Mouse (Mus musculus): ENCODE data around the gene Grap2.

The Grap2 gene

DNA sequence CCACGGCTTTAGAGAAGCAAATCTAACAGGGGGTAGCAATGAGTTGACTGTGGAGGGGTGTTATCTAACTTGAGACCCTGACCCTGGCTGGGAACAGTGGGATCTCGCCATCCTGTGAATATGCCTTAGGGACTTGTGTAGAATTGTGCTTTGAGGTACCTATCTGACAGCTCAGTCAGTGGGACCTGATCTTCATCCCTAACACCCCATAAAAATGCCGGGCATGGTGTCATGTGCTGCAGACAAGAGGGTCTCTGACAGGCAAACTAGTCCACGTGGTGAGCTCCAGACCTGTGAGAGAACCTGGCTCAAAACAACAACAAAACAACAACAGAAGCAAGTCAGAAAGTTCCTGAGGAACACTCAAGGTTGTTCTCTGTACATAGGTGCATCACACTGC, 27.4 kb downstream of the Grap2 start:
- no peak for DNase-seq (ENCODE audit: low read depth, low spot score)

DNA sequence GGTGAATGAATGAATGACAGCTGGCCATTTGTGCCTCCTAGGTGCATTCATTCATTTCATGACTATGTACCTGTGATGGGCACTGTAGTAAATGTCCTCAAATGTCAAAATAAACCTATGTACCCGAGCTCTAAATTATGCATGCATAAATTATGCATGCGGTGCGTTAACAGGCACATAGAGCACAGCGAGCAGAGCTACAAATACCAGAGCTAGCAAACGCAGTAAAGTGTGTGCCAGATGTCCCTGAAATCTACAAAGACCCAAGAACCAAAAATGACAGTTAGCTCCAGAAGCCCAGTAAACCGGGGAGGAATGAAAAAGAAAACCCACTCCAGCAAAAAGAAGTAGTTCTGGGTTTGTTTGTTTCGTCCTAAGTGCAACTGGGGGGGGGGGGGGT, 29.1 kb downstream of the Grap2 start:
- DNase-seq (ENCODE audit: low read depth, low spot score), result no peak

DNA sequence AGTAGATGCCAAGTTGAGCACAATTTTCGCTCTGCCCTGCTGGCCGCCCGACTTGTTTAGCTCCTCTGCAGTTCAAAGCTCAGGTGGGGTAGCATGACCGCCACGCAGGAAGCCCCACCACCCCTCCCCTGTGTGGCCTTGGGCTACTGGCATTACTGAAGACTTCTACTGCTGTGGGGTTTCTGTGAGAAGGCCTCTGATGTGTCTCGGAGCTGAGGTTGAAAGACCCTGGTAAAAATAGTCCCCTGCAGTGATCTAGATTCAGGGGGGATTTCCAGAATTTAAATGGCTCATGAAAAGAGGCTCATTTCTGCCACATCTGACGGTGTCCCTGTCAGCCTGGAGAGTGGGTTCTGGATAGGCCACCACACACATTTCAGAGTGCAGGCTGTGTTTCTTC, 30.1 kb downstream of the Grap2 start:
- DNase-seq (ENCODE audit: low read depth, low spot score), result no peak

DNA sequence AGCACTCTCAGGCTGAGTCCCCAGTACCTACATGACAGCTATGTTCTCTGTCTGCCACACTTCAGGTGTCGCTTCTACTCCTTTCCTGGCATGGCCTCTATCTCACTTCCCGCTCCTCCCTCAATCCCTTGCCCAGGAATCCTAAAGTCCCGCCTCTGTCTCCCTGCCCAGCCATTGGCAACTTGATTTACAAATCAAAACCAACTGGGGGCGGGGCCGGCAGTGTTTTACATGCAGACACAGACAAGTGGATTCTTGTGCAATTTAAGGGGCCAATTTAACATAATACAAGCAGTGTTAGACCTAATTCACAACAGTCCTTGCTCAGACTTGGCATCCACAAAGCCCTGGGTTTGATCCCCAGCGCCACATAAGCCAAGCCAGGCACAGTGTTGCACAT, 31.6 kb downstream of the Grap2 start:
- no peak for DNase-seq (ENCODE audit: low read depth, low spot score)

DNA sequence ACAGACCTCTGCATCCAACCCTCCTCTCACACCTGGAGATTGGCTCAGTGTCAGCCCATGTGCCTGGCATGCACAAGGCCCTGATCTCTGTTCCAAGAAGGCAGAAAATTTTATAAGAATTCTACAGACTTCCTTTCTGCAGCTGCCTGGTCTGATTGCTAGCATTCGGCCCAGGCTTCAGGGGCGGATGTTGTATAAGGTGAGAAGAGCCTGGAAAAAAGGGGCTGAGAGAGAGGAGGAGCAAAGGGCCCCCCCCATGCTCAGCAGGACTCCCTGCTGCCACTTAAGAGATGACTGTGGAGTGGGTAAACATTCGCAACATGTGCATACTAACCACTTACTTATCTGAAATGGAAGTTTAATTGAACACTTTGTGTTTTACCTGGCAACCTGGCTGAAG, 35.6 kb downstream of the Grap2 start:
- no peak for DNase-seq (ENCODE audit: low read depth, low spot score)

DNA sequence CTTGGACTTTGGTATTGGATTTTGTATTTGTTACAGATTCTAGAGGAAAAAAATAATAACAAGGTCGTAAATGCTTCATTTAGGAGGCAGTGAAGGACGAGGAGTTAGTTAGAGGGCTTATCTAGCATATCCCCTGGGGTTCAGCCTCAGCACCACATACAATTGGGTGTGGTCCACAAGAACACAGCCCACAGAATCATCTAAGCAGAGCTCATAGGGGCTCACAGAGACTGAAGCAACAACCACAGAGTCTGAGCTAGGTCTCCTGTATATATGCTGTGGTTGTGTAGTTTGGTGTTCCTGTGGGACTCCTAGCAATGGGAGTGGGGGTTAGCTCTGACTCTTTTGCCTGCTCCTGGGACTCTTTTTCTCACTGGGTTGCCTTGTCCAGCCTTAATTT, 37.9 kb downstream of the Grap2 start:
- no peak for DNase-seq (ENCODE audit: low read depth, low spot score)

DNA sequence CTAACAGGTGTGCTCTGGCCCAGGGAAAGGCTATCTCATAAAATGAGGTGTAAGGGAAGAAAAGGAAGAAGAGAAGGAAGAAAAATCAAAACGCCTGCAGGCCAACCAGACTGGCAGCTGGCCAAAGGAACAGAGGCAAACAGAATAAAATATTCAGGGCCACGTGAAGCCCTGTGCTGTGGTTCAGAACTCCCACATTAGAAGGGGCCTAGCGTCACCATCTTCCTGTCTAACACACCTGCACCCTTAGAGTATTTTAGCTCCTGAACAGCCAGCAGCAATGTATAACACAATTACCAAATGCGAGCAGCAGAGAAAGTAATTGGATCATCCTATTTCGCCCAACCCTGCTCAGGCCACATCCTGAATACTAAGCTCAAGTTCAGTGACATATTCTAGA, 39.1 kb downstream of the Grap2 start:
- DNase-seq (ENCODE audit: low read depth, low spot score), result no peak

DNA sequence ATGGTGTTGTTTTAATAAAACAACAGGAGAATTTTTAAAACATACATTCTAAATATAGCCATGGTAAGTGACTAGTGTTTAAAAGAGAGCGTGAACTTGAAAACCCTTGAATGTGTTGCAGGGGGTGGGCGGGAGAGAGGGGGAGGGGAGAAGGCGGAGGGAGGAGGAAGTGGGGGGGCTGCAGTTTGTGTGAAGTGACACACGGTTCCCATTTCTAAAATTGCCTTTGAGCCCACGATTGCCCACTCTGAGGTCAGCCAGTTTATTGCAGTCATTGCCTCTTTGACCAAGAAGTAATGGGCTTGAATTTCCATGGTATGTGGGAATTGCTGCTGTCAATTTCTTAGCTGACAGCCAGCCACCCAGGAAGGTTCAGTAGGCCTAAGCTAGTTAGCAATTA, 41.5 kb downstream of the Grap2 start:
- DNase-seq (ENCODE audit: low read depth, low spot score), result no peak

DNA sequence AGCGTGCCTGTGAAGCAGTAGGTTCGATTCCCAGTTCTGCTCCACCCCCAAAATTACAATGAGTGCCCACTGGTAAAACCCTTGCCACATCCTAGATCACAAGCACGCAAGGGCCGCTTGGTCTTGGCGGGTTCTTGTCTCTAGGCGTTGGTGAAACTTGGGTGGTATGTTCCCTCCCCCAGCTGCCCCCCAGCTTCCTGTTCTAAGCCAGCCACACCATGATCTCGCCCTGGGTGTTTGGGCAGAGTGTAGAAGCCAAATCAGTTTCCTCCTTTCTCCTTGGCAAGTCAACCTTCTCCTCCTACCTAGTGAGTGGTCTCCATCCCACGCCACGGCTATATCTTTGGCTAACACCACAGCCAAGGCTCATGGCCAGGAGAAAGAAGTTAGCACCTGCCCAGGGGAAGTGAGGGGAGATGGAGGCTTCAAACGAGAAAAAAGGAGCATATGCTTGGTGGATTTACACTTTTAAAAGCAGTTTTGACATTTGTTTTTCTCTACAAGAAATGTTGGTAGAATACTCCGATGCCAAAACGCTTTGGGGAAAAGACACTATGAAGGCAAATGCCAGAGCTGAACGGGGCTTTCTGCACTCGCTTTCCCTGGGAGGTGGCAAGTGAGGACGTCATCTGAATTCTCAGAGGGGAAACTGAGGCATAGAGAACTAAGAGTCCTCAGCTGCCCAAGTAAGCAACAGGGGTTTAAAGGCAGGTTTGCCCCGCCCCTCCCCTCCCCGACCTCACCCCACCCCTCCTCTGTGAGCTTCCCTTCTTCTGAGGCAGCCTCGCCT, 42.3 kb downstream of the Grap2 start:
- DNase-seq (ENCODE audit: low read depth, low spot score), result no peak

DNA sequence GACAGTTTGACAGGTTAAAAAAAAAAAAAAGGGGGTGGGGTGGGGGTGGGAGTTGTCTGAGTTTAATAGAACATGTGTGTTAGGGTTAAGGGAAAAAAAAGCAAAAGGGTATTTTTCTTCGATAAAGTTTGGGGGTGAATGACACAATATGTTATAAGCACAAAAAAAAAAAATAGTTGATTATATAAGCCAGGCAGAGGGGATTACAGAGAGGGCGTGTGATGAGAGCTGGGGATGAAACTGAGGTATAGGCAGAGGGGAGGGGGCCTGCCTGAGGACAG, 42.8 kb downstream of the Grap2 start:
- DNase-seq (ENCODE audit: low read depth, low spot score), result no peak

DNA sequence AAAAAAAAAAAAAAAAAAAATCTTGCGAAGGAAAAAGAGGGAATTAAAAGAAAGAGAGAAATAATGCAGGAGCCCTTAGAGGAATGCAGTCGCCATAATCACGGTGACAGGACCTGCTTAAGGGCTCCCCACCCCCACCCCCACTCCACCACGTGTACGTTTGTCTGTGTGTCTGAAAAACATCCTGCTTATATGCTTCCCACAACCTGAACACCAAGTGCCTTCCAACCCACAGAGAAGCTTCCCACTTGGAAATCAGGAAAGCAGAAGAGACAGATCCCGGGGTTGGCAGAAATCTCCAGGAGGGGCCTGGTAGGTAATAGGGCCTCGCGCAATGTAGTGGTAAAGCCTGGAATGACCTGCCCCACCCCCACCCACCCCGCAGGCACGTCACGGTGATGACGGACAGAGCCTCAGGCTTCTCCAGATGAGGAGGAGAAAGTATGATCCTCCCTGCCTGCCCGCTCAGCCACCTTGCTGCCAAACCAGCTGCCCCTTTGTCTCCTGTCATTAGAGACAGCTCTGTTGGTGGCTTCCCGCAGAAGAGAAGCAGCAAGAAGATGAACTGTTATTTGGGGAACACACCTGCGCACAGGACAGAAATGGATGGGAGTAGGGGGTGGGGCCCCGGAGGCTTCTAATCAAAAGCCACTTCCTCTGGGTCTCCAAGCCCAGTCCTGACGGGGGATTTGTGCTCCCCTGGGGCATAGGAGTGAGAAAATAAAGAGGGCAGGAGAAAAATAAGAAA, 43.4 kb downstream of the Grap2 start:
- DNase-seq (ENCODE audit: low read depth, low spot score), result no peak

DNA sequence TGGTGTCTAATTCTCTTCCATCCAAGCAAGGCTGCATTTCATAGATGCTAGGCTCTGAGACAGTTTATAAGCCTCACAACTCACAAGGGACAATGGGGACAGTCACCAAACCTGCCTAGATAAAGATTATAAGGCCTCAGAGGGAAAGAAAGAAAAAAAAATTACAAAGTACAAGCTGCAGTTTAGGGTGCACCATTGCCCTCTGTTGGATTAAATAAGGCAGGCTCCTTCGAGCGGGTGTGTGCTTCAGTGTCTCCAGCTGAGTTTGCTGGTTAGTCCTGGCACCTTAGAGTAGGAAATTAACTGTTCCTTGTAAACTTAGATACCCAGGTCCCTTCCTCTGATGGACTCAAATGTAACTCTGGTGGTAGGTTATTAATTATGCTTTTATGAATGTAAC, 45.4 kb downstream of the Grap2 start:
- no peak for DNase-seq (ENCODE audit: low read depth, low spot score)

DNA sequence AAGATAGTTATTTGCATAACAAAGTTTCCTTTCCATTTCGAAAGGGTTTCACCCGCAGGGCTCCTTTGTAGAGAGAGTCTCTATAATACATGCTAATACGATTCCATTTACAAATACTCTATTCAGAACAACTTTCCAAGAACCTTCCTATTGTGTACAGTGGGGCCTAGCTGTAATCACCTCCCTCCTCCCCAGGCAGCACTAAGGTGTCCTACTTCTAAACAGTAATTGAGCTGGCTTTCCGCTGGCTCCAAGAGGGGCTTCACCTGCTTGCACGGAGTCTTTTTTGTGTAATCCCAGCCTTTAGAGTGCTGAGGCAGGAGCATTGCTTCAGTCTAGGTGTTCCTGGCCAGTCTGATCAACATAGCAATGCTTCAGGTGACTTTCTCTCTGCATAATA, 46.8 kb downstream of the Grap2 start:
- DNase-seq (ENCODE audit: low read depth, low spot score), result no peak

DNA sequence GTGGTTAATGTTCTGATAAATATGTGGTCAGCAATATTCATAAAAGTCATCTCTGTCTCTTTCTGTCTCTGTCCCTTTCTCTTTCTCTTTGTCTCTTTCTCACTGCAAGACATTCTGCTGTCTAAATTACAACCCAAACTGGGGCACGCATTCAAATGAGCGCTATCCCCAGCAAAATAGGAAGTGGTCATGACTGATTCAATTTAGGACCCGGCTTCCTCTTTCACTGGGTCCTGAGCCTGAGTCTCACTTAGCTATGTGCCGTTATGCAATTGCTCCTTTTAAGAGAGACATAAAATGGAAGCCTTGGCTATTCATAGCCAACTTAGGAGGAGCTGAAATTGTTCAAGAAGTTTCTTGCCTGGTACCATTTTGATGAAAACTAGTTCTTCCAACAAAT, 47.4 kb downstream of the Grap2 start:
- DNase-seq (ENCODE audit: low read depth, low spot score), result no peak

DNA sequence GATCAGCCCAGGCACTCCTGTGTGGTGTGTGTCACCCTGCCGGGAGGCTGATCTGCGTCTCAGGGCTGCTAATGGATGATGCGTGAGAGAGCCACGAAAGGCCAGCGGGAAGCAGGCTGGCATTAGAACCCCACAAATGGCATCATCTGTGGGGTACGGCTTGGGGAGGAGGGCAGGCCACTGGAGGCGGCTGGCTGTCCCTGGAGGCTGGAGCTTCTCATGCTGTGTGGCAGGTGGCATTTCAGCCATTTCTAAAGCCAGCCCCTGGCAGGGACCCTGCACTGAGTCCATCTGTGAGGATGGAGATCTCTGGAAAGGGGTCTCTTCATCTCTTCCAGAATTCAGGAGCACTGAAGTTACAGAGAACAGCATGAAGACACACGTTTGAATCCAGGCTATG, 48.0 kb downstream of the Grap2 start:
- DNase-seq (ENCODE audit: low read depth, low spot score), result no peak

DNA sequence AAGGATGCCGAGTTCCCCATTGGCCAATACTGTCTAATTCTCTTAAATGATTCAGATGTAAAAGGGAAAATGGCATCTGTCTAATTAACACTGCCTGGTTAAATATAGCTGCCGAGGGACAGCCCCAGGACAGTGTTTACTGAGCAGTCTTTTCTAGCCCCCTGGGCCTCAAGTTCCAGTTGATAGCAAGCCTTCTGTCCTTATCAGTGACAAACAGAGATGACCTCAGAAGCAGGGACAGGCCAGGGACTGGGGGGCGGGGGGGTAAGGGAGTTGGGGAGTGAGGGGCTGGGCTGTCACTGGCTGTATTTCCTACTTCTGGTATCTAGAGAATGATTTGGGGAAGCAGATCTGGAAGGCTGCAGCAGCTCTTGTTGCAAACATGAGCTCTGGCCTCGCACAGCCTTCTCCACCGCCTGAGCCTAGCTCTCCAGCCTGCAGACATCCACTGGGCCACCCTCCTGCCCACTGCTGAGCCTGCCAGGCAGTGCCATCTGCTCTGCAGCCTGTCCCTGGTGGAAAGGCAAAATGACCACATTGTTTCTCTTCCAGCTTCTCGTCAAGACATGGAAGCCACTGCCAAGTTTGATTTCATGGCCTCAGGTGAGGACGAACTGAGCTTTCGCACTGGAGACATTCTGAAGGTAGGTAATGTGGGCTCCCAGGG, 50.9 kb downstream of the Grap2 start:
- DNase-seq (ENCODE audit: low read depth, low spot score), result no peak

DNA sequence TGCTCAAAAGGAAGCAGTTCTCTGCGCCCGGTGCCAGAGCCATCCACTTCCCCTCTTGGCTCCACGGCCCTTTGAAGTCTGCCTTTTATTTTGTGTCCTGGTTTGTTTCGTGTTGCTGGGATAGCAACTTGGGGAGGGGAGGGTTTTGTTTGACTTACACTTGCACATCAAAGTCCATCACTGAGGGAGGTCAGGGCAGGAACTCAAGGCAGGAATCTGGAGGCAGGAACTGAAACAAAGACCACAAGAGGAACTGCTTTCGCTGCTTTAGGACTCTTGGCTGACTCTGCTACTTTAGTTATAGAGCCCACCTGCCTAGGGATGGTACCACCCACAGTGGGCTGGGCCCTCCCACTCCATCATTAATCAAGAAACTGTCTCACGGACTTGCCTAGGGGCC, 54.1 kb downstream of the Grap2 start:
- DNase-seq (ENCODE audit: low read depth, low spot score), result no peak

DNA sequence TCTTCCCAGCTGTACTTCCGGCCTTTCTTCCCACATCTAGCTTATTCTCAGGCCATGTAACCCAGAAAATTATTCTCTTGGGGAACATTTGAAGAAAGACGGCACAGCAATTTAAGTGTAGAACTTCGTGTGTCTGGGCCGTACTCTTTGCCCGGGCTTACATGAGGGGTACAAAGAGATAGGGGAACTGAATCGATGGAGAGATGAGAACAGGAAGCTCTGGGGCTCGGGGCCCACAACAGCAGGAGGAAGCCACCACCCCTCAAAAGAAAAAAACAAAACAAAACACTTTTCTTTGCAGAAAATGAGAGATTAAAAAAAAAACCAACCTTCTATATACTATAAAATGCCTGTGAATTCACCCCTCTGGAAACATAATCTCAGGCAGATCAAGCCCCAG, 57.8 kb downstream of the Grap2 start:
- DNase-seq (ENCODE audit: low read depth, low spot score), result no peak

DNA sequence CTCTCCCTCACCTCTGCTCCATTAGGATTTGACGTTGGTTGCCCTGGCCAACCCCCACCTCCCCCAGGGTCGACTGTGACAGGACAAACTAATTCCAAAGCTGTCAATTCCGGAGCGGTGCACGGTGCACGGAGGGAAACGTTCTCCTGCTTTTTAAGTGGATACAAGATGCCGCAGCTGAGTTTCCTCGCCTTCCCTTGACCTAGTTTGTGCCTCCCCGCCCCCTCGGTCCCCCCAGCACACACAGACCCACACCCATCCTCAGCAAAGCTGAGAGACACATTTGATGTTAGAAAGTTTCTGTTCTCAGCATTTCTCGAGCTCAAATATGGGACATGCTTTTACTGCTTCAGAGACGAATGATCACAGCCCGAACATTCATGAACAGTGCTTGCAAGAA, 58.3 kb downstream of the Grap2 start:
- DNase-seq (ENCODE audit: low read depth, low spot score), result no peak

DNA sequence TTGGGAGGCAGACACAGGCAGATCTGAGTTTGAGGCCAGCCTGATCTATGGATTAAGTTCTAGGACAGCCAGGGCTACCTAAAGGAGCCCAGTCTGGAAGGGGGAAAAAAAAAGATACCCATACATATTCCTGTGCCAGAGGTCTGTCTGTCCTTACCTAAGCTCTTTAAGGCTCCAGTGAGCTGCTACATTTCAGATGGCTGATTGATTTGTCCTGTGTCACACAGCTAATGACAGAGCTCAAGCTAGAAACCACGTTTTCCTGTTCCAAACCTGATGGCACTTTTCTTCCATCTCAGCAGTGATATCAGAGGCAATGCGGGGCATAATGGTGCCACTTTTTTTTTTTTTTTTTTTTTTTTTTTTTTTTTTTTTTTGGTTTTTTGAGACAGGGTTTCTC, 58.9 kb downstream of the Grap2 start:
- DNase-seq (ENCODE audit: low read depth, low spot score), result no peak

DNA sequence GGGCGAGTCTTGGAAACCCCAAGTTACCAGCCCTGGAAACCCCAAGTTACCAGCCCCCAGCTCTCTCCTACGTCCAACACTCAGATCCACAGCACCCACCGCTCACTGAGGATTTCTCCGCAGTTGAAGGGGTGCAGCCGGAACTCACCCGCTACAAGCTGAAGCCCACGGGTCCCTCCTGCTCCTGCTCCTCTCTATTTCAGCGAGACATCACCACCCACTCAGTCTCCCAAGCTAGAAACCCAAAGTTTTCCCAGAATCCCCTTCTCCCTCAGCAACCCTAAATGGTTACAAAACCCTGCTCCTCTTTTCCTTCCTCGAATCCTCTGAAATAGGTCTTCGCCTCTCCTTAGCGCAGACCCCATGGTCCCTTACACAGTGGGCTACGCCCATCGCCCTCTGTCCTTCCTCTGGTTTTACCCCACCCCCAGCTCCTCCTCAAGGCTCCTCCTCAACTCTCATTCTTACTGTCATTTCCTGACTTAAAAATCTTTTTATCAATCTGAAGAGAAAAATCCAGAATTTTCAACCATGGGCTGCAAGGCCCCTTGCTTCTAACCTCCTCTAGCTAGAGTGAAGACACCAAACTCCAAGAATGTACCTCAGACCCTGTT, 60.0 kb downstream of the Grap2 start:
- no peak for DNase-seq (ENCODE audit: low read depth, low spot score)

DNA sequence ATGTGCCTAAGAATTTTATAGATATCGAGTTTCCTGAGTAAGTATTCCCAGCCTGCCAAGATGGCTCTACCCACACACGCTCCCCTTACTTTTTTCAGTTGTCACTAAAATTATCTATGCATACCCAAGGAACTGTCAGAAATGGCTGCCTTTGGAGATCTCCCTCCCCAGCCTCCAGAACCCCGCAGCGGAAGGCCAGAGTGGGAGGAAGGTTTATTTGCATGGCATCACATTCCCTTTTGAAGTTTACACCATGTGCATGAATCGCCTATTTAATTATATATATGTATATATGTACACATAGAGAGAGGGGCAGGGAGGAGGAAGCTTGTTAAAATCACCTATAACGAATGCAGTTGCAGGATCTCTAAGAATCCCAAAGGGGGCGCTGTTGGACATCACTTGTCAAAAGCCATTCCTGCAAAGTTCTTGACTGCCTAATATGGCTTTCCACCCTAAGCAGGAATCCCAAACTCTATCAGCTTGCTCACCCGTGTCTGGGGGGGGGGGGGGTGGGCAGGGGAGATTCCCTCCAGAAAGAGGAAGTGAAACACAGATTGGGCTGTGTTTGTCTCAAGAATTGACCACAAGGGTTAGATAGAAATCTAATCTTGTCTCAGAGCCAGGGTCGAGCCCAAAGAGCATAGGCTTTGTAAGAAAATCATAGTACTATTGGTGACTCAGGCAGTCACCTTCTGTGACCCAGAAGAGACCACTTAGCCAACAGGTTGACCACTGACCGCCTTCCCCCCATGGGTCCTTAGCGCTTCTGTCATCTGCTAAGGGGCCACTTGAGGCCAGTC, 62.2 kb downstream of the Grap2 start:
- no peak for DNase-seq (ENCODE audit: low read depth, low spot score)

Measured in WW6 (cell line).